Mouse (Mus musculus) limb, embryonic 14.5 days (tissue): Measurements from ENCODE around the gene Ift22. TPM values are rescaled to one million over a fixed set of nuclear protein-coding genes. Genes with fewer than 3 reads are reported as not detected.

Experiments used
- ATAC-seq: fragments of 200-750 bp; cut with Nextera tagmentation; 2 replicates; pipeline ENCODE4 v1.8.0; 2017; ENCODE audit warnings: low read depth, moderate number of reproducible peaks, moderate TSS enrichment; ENCODE audit not compliant: low FRiP score
- DNase-seq: peaks from one replicate; pipeline ENCODE4 v3.0.0-alpha.2; 2015; ENCODE audit warnings: low spot score
- H3K27ac ChIP-seq: fragments of 300-500 bp; sonication (generic); replicated peaks from 2 replicates; pipeline ENCODE4 v1.5.1; 2014; ENCODE audit warnings: low read depth, mild to moderate bottlenecking, low read length, moderate library complexity, mixed read lengths
- H3K27me3 ChIP-seq: fragments of 300-500 bp; sonication (generic); 2 replicates; pipeline ENCODE4 v1.6.1; 2014; ENCODE audit warnings: low read length, mixed read lengths; ENCODE audit not compliant: control insufficient read depth, insufficient read depth
- H3K36me3 ChIP-seq: fragments of 300-500 bp; sonication (generic); 2 replicates; pipeline ENCODE4 v1.6.1; 2014; ENCODE audit warnings: mild to moderate bottlenecking, low read length, moderate library complexity, mixed read lengths; ENCODE audit not compliant: control insufficient read depth, insufficient read depth
- H3K4me1 ChIP-seq: fragments of 300-500 bp; sonication (generic); 2 replicates; pipeline ENCODE4 v1.6.1; 2014; ENCODE audit warnings: antibody characterized with exemption, low read length, mixed read lengths; ENCODE audit not compliant: control insufficient read depth, insufficient read depth
- H3K4me2 ChIP-seq: fragments of 300-500 bp; sonication (generic); replicated peaks from 2 replicates; pipeline ENCODE4 v1.6.1; 2014; ENCODE audit warnings: low read depth, mild to moderate bottlenecking, low read length, moderate library complexity; ENCODE audit not compliant: severe bottlenecking
- H3K4me3 ChIP-seq: fragments of 300-500 bp; sonication (generic); replicated peaks from 2 replicates; pipeline ENCODE4 v1.5.1; 2014; ENCODE audit warnings: low read length
- H3K9ac ChIP-seq: fragments of 300-500 bp; sonication (generic); 2 replicates; pipeline ENCODE4 v1.6.1; 2014; ENCODE audit warnings: mild to moderate bottlenecking, low read depth, low read length, moderate library complexity; ENCODE audit not compliant: severe bottlenecking
- H3K9me3 ChIP-seq: fragments of 300-500 bp; sonication (generic); 2 replicates; pipeline ENCODE4 v1.6.1; 2016; ENCODE audit warnings: low read length; ENCODE audit not compliant: control insufficient read depth
- POLR2A ChIP-seq: fragments of 200-500 bp; IDR thresholded peaks from 2 replicates; pipeline ENCODE4 v1.8.0; 2012; ENCODE audit warnings: inconsistent platforms, mild to moderate bottlenecking, moderate library complexity, borderline replicate concordance; ENCODE audit not compliant: insufficient read depth, insufficient read length; ENCODE audit errors: extremely low read depth
- WGBS: fragments of 180-500 bp; shearing (Covaris S2); extraction: QIAGEN DNeasy Blood & Tissue Kit; methylation state at CpG from one replicate; pipeline ENCODE4 v1.1.7; 2014; 5-methylcytosine and 5-hydroxymethylcytosine counted together
- polyA plus RNA-seq, 2 experiments: library from polyadenylated mRNA; depleted of rRNA in 1 of 2; stranded (reverse) in 1 of 2; unstranded in 1 of 2; fragments of >200 nt; fragmentation: Nextera tagmentation in 1 of 2; extraction: Ambion mirVana in 1 of 2; gene quantifications; 2 replicates each; pipeline versions ENCODE4 v1.2.1 to v1.2.3; 2012 to 2014

The Ift22 gene
- polyA plus RNA-seq, 2 experiments, result 28.8 to 58.9 TPM

DNA sequence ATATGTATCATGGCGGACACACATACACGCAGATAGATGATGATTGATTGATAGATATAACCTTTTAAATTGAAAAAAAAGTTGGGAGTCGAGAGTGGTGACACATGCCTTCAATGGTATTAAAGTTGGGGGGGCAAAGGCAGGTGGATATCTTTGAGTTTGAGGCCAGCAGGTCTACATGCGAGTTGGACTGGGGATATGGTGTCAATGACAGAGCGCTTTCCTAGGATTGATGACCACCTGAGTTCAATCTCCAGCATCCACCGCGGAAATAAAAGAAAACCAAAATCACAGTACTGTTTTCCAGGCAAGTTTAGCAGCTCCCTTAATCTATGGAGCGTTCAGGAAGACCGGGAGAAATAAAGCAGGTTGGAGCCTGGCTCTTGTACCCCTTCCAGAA lies 363 bp upstream of the Ift22 start:
- peak overlapping the region; percentile 68 for H3K4me3 ChIP-seq

GRCm38 (mm10) chr5:136914183-136914582 lies 6.2 kb downstream of the Ift22 start:
- Histone ChIP-seq H3K27me3 (no peaks in the 10 kb centered on the region), H3K9ac (no peak overlapping the region), H3K4me2 (no peak overlapping the region), H3K4me3 (no peak overlapping the region), H3K36me3 (peaks cover 24% of the 10 kb centered on the region), H3K4me1 (no peaks in the 10 kb centered on the region), H3K27ac (no peak overlapping the region), H3K9me3 (no peaks in the 10 kb centered on the region)
- TF ChIP-seq POLR2A, result no peak
- DNase-seq (no peak), ATAC-seq (no peak)
- 84% methylated on average over 3 of the region's 3 CpGs for WGBS

More for the DNA sequence above, 363 bp upstream of the Ift22 start:
- no peak for ATAC-seq
- 38% methylated on average over 9 of the region's 9 CpGs for WGBS
- DNase-seq, result no peak
- no peak for TF ChIP-seq POLR2A
- 0 out of 2 replicates have a peak, but pooled peaks cover 3% of the 10 kb centered on the region for H3K4me1 ChIP-seq
- H3K4me2 ChIP-seq, result peak overlapping the region; percentile 58
- H3K9ac ChIP-seq, result peak overlapping the region; percentile 64; the same call in 1 of the 2 replicates
- no peaks in the 10 kb centered on the region for H3K9me3 ChIP-seq
- no peaks in the 10 kb centered on the region for H3K27me3 ChIP-seq
- no peak overlapping the region for H3K27ac ChIP-seq
- peaks cover 11% of the 10 kb centered on the region for H3K36me3 ChIP-seq

DNA sequence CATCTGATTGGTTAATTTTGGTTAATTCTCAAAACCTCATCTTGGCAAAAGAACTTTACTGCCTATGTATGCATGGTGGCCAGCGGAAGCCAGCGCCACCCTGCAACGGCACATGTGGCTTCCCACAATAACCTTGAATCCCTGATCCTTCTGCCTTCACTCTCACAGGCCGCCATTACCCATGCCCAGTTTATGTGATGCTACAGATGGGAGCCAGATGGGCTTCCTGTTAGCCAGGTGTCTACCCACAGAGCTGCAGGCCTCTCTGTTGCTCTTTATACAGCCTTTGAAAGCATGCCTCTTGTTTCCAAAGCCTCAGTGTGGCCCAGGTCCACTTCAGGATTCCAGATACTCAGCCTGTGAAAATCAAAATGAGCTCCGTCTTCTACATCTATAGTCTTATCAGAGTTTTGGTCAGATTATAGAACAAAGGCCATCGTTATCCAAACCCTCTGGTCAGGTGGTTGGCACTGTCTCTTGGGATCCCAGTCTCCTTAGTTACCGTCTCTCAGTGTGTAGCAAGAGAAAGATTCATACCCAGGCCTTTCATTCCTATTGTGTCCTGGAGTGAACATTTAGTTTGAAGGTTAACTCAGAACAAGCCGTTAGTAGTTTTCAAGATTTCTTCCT lies 9.8 kb downstream of the Ift22 start:
- 91% methylated on average over 8 of the region's 8 CpGs for WGBS
- ATAC-seq, result no peak
- Histone ChIP-seq H3K27ac (no peak overlapping the region), H3K9me3 (no peaks in the 10 kb centered on the region), H3K9ac (no peak overlapping the region), H3K4me3 (no peak overlapping the region), H3K36me3 (peaks cover 11% of the 10 kb centered on the region), H3K4me1 (no peaks in the 10 kb centered on the region), H3K4me2 (no peak overlapping the region), H3K27me3 (no peaks in the 10 kb centered on the region)
- no peak for TF ChIP-seq POLR2A
- DNase-seq, result no peak

DNA sequence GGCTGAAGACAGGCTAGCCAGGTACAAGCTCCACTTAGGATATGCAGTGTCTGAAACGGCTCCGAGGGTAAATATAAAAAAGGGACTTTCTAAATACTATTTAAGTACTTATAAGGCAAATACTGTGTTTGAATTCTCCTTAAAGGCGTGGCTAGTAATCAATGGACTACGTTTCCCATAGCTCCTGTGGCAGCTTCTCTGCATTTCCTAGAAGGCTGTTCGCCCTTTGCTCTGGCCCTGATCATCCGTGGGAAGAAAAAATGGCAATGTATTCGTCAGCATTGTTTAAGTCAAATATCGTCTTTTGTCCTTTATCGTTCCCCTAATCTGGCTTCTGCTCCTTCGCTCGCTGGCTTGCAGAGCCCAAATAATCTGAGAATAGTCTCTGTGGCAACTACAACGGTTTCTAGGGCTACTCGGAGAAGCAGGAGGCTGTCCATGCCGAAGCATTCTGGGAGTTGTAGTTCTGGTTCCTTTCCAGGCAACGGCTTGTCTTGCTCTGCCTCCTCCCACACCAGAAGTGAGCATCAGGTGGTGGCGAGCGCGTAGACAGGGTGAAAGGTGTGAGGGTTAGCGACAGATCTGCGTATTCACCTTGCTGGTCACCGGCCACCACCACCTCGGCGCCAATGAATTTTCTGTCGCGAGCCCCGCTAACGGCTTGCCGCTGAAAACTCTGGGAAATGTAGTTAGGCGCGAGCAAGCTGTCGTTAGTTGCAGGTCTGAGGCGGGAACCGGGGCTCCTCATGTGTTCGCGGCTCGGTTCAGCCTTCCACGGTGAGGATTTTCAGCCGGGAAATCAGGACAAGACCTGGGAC lies 10.9 kb downstream of the Ift22 start:
- ATAC-seq (peak; percentile 88), DNase-seq (peak; percentile 92)
- Histone ChIP-seq H3K4me2 (peak overlapping the region; percentile 91), H3K4me1 (no peaks in the 10 kb centered on the region), H3K27me3 (no peaks in the 10 kb centered on the region), H3K9me3 (no peaks in the 10 kb centered on the region), H3K4me3 (peak overlapping the region; percentile 54), H3K9ac (peak overlapping the region; percentile 73), H3K36me3 (no peaks in the 10 kb centered on the region), H3K27ac (no peak overlapping the region; the same call in 1 of the 2 replicates)
- TF ChIP-seq POLR2A, result no peak
- 3% methylated on average over 38 of the region's 38 CpGs for WGBS

- ATAC-seq, result no peak; the same call in 1 of the 2 replicates
- H3K4me1 ChIP-seq, result no peaks in the 10 kb centered on the region
- no peak overlapping the region for H3K27ac ChIP-seq
- H3K36me3 ChIP-seq, result no peaks in the 10 kb centered on the region
- peak overlapping the region; percentile 73 for H3K9ac ChIP-seq
- TF ChIP-seq POLR2A, result no peak
- WGBS, result 23% methylated on average over 17 of the region's 18 CpGs
- peak overlapping the region; percentile 91 for H3K4me2 ChIP-seq
- no peak for DNase-seq
- no peaks in the 10 kb centered on the region for H3K9me3 ChIP-seq
- H3K4me3 ChIP-seq, result peak overlapping the region; percentile 54
- H3K27me3 ChIP-seq, result no peaks in the 10 kb centered on the region
Observed at GRCm38 (mm10) chr5:136919546-136920301, 11.8 kb downstream of the Ift22 start.
